Mouse (Mus musculus): ENCODE measurements around the gene Mark2. TPM values are rescaled to one million over a fixed set of nuclear protein-coding genes. Genes with fewer than 3 reads are reported as not detected.

The Mark2 gene
- polyA plus RNA-seq, 1 experiment = not detected

GRCm38 (mm10) chr19:7257881-7258280 is 83.8 kb downstream of the Mark2 start:
- no peak overlapping the region for H3K27ac ChIP-seq (ENCODE audit: insufficient read depth, low read depth, low read length)
- WGBS = 46% methylated on average over 5 of the region's 5 CpGs
- H3K4me3 ChIP-seq (ENCODE audit: insufficient read depth, low read depth, low read length) = no peak overlapping the region
- TF ChIP-seq CTCF (IDR thresholded peaks at IDR 0.05; ENCODE audit: insufficient read depth, low read depth, low read length) = no peak
- TF ChIP-seq POLR2A (IDR thresholded peaks at IDR 0.05; ENCODE audit: insufficient read depth, low read depth, low read length) = no peak
- H3K4me1 ChIP-seq (ENCODE audit: control insufficient read depth, insufficient read depth, low read length) = no peaks in the 10 kb centered on the region

- Histone ChIP-seq H3K4me3 (ENCODE audit: insufficient read depth, low read depth, low read length) (no peak overlapping the region), H3K4me1 (ENCODE audit: control insufficient read depth, insufficient read depth, low read length) (no peaks in the 10 kb centered on the region), H3K27ac (ENCODE audit: insufficient read depth, low read depth, low read length) (no peak overlapping the region)
- WGBS = 86% methylated on average over 3 of the region's 3 CpGs
- TF ChIP-seq CTCF (IDR thresholded peaks at IDR 0.05; ENCODE audit: insufficient read depth, low read depth, low read length) = no peak
- TF ChIP-seq POLR2A (IDR thresholded peaks at IDR 0.05; ENCODE audit: insufficient read depth, low read depth, low read length) = no peak
These were observed 95.6 kb downstream of the Mark2 start for GRCm38 (mm10) chr19:7246021-7246420.

- TF ChIP-seq CTCF (IDR thresholded peaks at IDR 0.05; ENCODE audit: insufficient read depth, low read depth, low read length) = no peak
- TF ChIP-seq POLR2A (IDR thresholded peaks at IDR 0.05; ENCODE audit: insufficient read depth, low read depth, low read length) = peak; percentile 60; the same call in 1 of the 2 replicates
- H3K4me3 ChIP-seq (ENCODE audit: insufficient read depth, low read depth, low read length) = peak within 1 kb of the TSS; percentile 85
- peak within 1 kb of the TSS; percentile 78 for H3K27ac ChIP-seq (ENCODE audit: insufficient read depth, low read depth, low read length)
- peaks cover 3% of the 10 kb centered on the region for H3K4me1 ChIP-seq (ENCODE audit: control insufficient read depth, insufficient read depth, low read length)
- WGBS = under 1% methylated on average over 79 of the region's 80 CpGs
These were observed 100.6 kb downstream of the Mark2 start, which contains the start of gene Naa40 for GRCm38 (mm10) chr19:7240782-7241690. TSS of gene Naa40 (minus strand) at chr19:7241183.

- Histone ChIP-seq H3K4me3 (ENCODE audit: insufficient read depth, low read depth, low read length) (peak overlapping the region; percentile 85), H3K4me1 (ENCODE audit: control insufficient read depth, insufficient read depth, low read length) (peaks cover 3% of the 10 kb centered on the region), H3K27ac (ENCODE audit: insufficient read depth, low read depth, low read length) (peak overlapping the region; percentile 65)
- TF ChIP-seq CTCF (IDR thresholded peaks at IDR 0.05; ENCODE audit: insufficient read depth, low read depth, low read length) (no peak), POLR2A (IDR thresholded peaks at IDR 0.05; ENCODE audit: insufficient read depth, low read depth, low read length) (no peak)
- WGBS = under 1% methylated on average over 13 of the region's 13 CpGs
These were observed 101.4 kb downstream of the Mark2 start for GRCm38 (mm10) chr19:7240291-7240690.

- TF ChIP-seq CTCF (IDR thresholded peaks at IDR 0.05; ENCODE audit: insufficient read depth, low read depth, low read length) (no peak), POLR2A (IDR thresholded peaks at IDR 0.05; ENCODE audit: insufficient read depth, low read depth, low read length) (no peak)
- peak overlapping the region; percentile 85 for H3K4me3 ChIP-seq (ENCODE audit: insufficient read depth, low read depth, low read length)
- whole genome bisulfite sequencing = 46% methylated on average over 3 of the region's 3 CpGs
- H3K27ac ChIP-seq (ENCODE audit: insufficient read depth, low read depth, low read length) = peak overlapping the region; percentile 65; the same call in 1 of the 2 replicates
- H3K4me1 ChIP-seq (ENCODE audit: control insufficient read depth, insufficient read depth, low read length) = peaks cover 5% of the 10 kb centered on the region
These were observed 102.1 kb downstream of the Mark2 start for GRCm38 (mm10) chr19:7239574-7239973.

GRCm38 (mm10) chr19:7236742-7237141 is 104.9 kb downstream of the Mark2 start:
- no peak overlapping the region for H3K4me3 ChIP-seq (ENCODE audit: insufficient read depth, low read depth, low read length)
- peaks cover 5% of the 10 kb centered on the region for H3K4me1 ChIP-seq (ENCODE audit: control insufficient read depth, insufficient read depth, low read length)
- no peak overlapping the region for H3K27ac ChIP-seq (ENCODE audit: insufficient read depth, low read depth, low read length)
- 70% methylated on average over 4 of the region's 4 CpGs for WGBS
- TF ChIP-seq POLR2A (IDR thresholded peaks at IDR 0.05; ENCODE audit: insufficient read depth, low read depth, low read length) (no peak), CTCF (IDR thresholded peaks at IDR 0.05; ENCODE audit: insufficient read depth, low read depth, low read length) (no peak)

GRCm38 (mm10) chr19:7236011-7236410 is 105.6 kb downstream of the Mark2 start:
- 71% methylated on average over 2 of the region's 2 CpGs for WGBS
- no peak for TF ChIP-seq POLR2A (IDR thresholded peaks at IDR 0.05; ENCODE audit: insufficient read depth, low read depth, low read length)
- no peak for TF ChIP-seq CTCF (IDR thresholded peaks at IDR 0.05; ENCODE audit: insufficient read depth, low read depth, low read length)
- H3K4me1 ChIP-seq (ENCODE audit: control insufficient read depth, insufficient read depth, low read length) = peaks cover 5% of the 10 kb centered on the region
- no peak overlapping the region for H3K4me3 ChIP-seq (ENCODE audit: insufficient read depth, low read depth, low read length)
- no peak overlapping the region for H3K27ac ChIP-seq (ENCODE audit: insufficient read depth, low read depth, low read length)

GRCm38 (mm10) chr19:7235461-7235860 is 106.2 kb downstream of the Mark2 start:
- TF ChIP-seq POLR2A (IDR thresholded peaks at IDR 0.05; ENCODE audit: insufficient read depth, low read depth, low read length) (no peak), CTCF (IDR thresholded peaks at IDR 0.05; ENCODE audit: insufficient read depth, low read depth, low read length) (no peak)
- Histone ChIP-seq H3K4me3 (ENCODE audit: insufficient read depth, low read depth, low read length) (no peak overlapping the region), H3K4me1 (ENCODE audit: control insufficient read depth, insufficient read depth, low read length) (peaks cover 5% of the 10 kb centered on the region), H3K27ac (ENCODE audit: insufficient read depth, low read depth, low read length) (no peak overlapping the region)
- WGBS = 89% methylated on average over 9 of the region's 9 CpGs

GRCm38 (mm10) chr19:7234537-7235221 is 107.0 kb downstream of the Mark2 start:
- WGBS = 33% methylated on average over 8 of the region's 8 CpGs
- no peak for TF ChIP-seq POLR2A (IDR thresholded peaks at IDR 0.05; ENCODE audit: insufficient read depth, low read depth, low read length)
- peak; percentile 70 for TF ChIP-seq CTCF (IDR thresholded peaks at IDR 0.05; ENCODE audit: insufficient read depth, low read depth, low read length)
- H3K27ac ChIP-seq (ENCODE audit: insufficient read depth, low read depth, low read length) = no peak overlapping the region
- H3K4me1 ChIP-seq (ENCODE audit: control insufficient read depth, insufficient read depth, low read length) = peaks cover 3% of the 10 kb centered on the region
- no peak overlapping the region for H3K4me3 ChIP-seq (ENCODE audit: insufficient read depth, low read depth, low read length)

Measured in olfactory bulb, adult 2 months (tissue).